Mouse (Mus musculus) hindbrain, postnatal 0 days (tissue): ENCODE data around the gene Uvrag. TPM values are rescaled to one million over a fixed set of nuclear protein-coding genes. Genes with fewer than 3 reads are reported as not detected.

Experiments used
- ATAC-seq: fragments of 200-750 bp; cut with Nextera tagmentation; 2 replicates; pipeline ENCODE4 v1.8.0; 2017; ENCODE audit warnings: mild to moderate bottlenecking, moderate TSS enrichment, moderate library complexity
- DNase-seq: peaks from one replicate; pipeline ENCODE4 v3.0.0-alpha.2; 2015; ENCODE audit warnings: low spot score
- H3K27ac ChIP-seq: fragments of 300-500 bp; sonication (generic); 2 replicates; pipeline ENCODE4 v1.5.1; 2014; ENCODE audit warnings: mild to moderate bottlenecking
- H3K27me3 ChIP-seq: fragments of 300-500 bp; sonication (generic); 2 replicates; pipeline ENCODE4 v1.6.1; 2014; ENCODE audit warnings: low read length, mixed read lengths; ENCODE audit not compliant: insufficient read depth
- H3K36me3 ChIP-seq: fragments of 300-500 bp; sonication (generic); 2 replicates; pipeline ENCODE4 v1.6.1; 2014; ENCODE audit warnings: low read length, mixed read lengths; ENCODE audit not compliant: insufficient read depth
- H3K4me1 ChIP-seq: fragments of 300-500 bp; sonication (generic); 2 replicates; pipeline ENCODE4 v1.6.1; 2014; ENCODE audit warnings: antibody characterized with exemption, low read length, mixed read lengths; ENCODE audit not compliant: insufficient read depth
- H3K4me2 ChIP-seq: fragments of 300-500 bp; sonication (generic); 2 replicates; pipeline ENCODE4 v1.6.1; 2014; ENCODE audit warnings: low read depth, mild to moderate bottlenecking, low read length, moderate library complexity, mixed read lengths
- H3K4me3 ChIP-seq: fragments of 300-500 bp; sonication (generic); 2 replicates; pipeline ENCODE4 v1.5.1; 2014; ENCODE audit warnings: low read length
- H3K9ac ChIP-seq: fragments of 300-500 bp; sonication (generic); replicated peaks from 2 replicates; pipeline ENCODE4 v1.6.1; 2014; ENCODE audit warnings: mild to moderate bottlenecking, low read length, moderate library complexity, mixed read lengths
- H3K9me3 ChIP-seq: fragments of 300-500 bp; sonication (generic); 2 replicates; pipeline ENCODE4 v1.6.1; 2016; ENCODE audit warnings: low read length, mixed read lengths
- CTCF ChIP-seq: IDR thresholded peaks from 2 replicates; pipeline ENCODE4 v1.5.1; 2016; ENCODE audit warnings: antibody characterized with exemption, control low read depth, low read depth
- WGBS: fragments of 180-500 bp; shearing (Covaris S2); extraction: QIAGEN DNeasy Blood & Tissue Kit; methylation state at CpG from one replicate; pipeline ENCODE4 v1.1.7; 2014; 5-methylcytosine and 5-hydroxymethylcytosine counted together
- polyA plus RNA-seq: library from polyadenylated mRNA; unstranded; fragments of >200 nt; fragmentation: Nextera tagmentation; extraction: Ambion mirVana; gene quantifications from 2 replicates; pipeline ENCODE4 v1.2.1, GENCODE M21; 2015
- total RNA-seq: library from RNA; depleted of rRNA; stranded (reverse); fragments of >200 nt; gene quantifications from 2 replicates; pipeline ENCODE4 v1.2.3, GENCODE M21; 2014

Gene Uvrag
- total and polyA plus RNA-seq, 2 experiments from 2014 or later, result 16.5 to 36.7 TPM

DNA sequence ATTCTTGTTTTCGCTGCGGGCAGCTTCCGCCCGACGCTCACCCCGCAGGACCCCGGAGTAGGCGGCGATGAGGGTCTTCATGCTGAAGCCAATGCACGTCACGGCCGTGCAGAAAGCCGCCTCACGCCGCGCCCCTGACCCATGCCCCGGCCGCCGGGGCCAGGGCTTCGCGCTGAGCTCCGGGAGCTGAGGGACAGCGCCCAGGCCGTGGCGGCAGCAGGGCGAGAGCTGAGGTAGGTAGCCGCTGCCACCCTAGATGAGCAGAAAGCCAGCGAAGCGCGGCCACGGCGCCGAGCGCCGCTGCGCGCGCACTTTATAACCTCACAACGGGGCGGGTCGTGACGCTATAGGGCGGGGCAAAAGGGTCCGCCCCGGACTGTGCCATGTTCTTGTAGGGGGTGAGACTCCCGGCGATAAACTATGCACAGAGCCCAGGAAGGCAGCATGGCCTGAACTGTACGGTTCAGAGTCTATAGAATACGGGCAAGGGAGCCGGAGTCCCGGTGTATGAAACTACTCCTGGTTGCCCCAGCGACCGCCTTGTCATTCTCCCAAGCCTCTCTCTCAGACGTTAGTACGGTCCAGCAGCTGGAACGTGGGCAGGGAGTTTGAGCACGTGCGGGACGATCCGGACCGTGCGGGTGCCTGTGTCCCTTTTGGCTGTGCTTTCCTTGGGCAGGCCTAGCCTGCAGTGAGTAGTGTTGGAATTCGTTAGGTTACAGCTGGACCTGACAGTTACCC lies 41.7 kb upstream of the Uvrag start, which contains the start of gene Dgat2:
Dgat2 (minus strand) TSS at position 288 of the 741 bp plus-strand sequence.
- WGBS, result under 1% methylated on average over 63 of the region's 63 CpGs
- no peaks in the 10 kb centered on the region for H3K27me3 ChIP-seq

DNA sequence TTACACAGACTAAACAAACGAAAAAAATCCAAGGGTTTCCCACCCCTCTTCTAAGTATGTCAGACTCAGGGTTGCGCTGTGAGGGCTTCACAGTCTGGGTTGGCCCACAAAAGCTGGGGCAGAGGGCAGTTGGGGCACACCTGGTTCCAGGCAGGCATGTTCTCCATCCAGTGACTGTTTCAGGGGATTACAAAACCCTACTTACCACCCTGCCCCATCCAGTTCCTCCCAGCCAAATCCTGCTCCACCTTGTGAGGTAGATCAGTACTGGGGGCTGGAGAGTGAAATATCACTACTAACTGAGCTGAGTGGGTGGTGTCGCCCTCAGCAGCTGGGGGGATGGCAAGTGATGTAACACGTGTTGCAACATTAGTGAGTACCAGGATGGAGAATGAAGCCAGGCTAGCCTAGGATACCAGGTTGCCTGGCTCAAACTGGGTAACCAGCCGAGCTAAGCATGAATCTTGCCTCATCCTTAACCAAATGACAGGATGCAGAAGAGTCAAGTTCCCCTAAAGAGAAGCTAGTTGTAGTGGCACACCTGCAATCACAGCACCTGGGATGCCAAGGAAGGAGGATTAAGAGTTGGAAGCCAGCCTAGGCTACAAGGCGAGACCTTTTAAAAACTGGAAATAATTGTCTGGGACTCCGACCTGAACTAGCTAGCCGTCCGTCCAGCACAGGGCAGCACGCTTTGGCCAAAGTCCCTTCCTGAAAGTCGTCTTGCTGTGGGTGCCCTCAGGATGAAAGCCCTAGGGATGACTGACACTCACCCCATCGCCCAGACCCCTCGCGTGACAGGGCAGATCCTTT lies 40.9 kb upstream of the Uvrag start:
- DNase-seq, result peak; percentile 13
- no peaks in the 10 kb centered on the region for H3K9me3 ChIP-seq
- H3K4me3 ChIP-seq, result peak overlapping the region; percentile 73
- H3K9ac ChIP-seq, result peak overlapping the region; percentile 72
- peak overlapping the region; percentile 81 for H3K4me2 ChIP-seq
- 16% methylated on average over 14 of the region's 14 CpGs for WGBS
- peak; percentile 6; the same call in 1 of the 2 replicates for ATAC-seq
- no peak for TF ChIP-seq CTCF
- H3K27me3 ChIP-seq, result no peaks in the 10 kb centered on the region
- peak overlapping the region; percentile 80 for H3K27ac ChIP-seq
- H3K4me1 ChIP-seq, result 0 out of 2 replicates have a peak, but pooled peaks cover 4% of the 10 kb centered on the region
- H3K36me3 ChIP-seq, result no peaks in the 10 kb centered on the region

More for the DNA sequence above, 41.7 kb upstream of the Uvrag start, which contains the start of gene Dgat2:
- Histone ChIP-seq H3K4me1 (0 out of 2 replicates have a peak, but pooled peaks cover 4% of the 10 kb centered on the region), H3K36me3 (no peaks in the 10 kb centered on the region), H3K9ac (peak within 1 kb of the TSS; percentile 72), H3K4me2 (peak within 1 kb of the TSS; percentile 81), H3K9me3 (no peaks in the 10 kb centered on the region), H3K4me3 (peak within 1 kb of the TSS; percentile 73), H3K27ac (peak within 1 kb of the TSS; percentile 80)
- ATAC-seq (peak; percentile 95), DNase-seq (peak; percentile 94)
- TF ChIP-seq CTCF, result no peak

DNA sequence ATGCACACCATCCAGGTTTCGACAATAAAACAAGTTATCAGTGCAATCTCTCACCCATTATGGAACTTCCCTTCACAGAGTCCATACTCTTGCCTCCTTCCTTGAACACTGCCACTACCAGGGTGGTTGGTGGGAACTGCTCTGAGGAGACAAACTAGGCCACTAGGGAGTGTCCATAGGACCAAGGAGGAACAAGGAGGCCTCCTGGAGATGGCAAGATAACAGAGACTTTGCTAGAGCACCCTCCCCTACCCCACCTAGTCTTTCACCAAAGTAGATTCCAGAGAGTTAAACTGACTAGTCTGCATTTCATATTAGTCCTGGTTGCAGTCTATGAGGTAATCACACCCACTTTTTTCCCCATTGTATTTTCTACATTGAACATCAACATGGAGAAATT lies 39.2 kb upstream of the Uvrag start:
- Histone ChIP-seq H3K36me3 (no peaks in the 10 kb centered on the region), H3K9me3 (no peaks in the 10 kb centered on the region), H3K27ac (no peak overlapping the region), H3K4me2 (no peak overlapping the region), H3K4me1 (0 out of 2 replicates have a peak, but pooled peaks cover 4% of the 10 kb centered on the region), H3K9ac (no peak overlapping the region), H3K4me3 (no peak overlapping the region), H3K27me3 (no peaks in the 10 kb centered on the region)
- no peak for TF ChIP-seq CTCF
- WGBS, result 95% methylated on average over 1 of the region's 1 CpGs
- ATAC-seq (no peak), DNase-seq (no peak)

DNA sequence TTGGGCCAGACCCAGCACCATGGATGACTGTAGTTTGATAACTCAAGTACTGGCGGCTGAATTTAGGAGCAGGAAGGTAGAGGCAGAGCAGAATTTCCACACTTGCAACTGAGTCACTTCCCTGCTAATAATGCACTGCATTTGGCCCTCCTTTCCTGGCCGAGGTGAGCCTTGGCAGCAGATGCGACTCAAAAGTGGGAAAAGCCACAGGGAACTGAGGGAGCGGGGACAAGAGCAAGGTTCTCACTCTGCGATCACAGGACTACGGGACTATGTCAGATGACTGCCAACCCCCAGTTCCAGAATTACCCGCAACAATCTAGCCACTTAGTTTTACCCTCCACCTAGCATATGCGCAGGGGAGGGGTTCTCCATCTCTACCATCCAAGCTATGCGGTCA lies 38.3 kb upstream of the Uvrag start:
- H3K27me3 ChIP-seq, result no peaks in the 10 kb centered on the region
- TF ChIP-seq CTCF, result no peak
- DNase-seq, result no peak
- H3K9me3 ChIP-seq, result no peaks in the 10 kb centered on the region
- H3K36me3 ChIP-seq, result no peaks in the 10 kb centered on the region
- WGBS, result 90% methylated on average over 9 of the region's 9 CpGs
- no peak overlapping the region for H3K9ac ChIP-seq
- H3K27ac ChIP-seq, result no peak overlapping the region
- no peak overlapping the region for H3K4me2 ChIP-seq
- ATAC-seq, result no peak
- 0 out of 2 replicates have a peak, but pooled peaks cover 4% of the 10 kb centered on the region for H3K4me1 ChIP-seq
- H3K4me3 ChIP-seq, result no peak overlapping the region

DNA sequence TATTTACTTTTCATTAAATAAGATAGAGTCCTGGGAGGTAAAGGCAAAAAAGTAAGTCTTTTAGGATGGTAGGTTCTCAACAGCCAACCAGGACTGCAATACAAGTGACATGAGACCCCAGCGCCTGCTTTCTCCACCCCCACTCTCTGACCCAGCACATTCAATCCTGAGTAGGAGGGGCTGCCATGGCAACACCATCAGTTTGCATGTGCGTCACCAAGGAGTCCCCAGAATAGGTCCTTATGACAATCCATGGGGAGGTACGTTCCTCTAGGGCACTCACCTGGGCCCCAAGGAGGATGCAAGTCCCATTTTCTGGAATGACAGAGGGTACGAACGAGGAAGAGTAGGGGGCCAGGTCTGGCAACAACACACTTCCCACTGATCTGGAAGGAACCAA lies 36.4 kb upstream of the Uvrag start:
- Histone ChIP-seq H3K36me3 (no peaks in the 10 kb centered on the region), H3K27ac (no peak overlapping the region), H3K4me3 (no peak overlapping the region), H3K4me2 (no peak overlapping the region), H3K9me3 (no peaks in the 10 kb centered on the region), H3K27me3 (no peaks in the 10 kb centered on the region), H3K4me1 (0 out of 2 replicates have a peak, but pooled peaks cover 4% of the 10 kb centered on the region), H3K9ac (no peak overlapping the region)
- DNase-seq, result no peak
- no peak for TF ChIP-seq CTCF
- no peak for ATAC-seq
- 60% methylated on average over 5 of the region's 5 CpGs for WGBS

DNA sequence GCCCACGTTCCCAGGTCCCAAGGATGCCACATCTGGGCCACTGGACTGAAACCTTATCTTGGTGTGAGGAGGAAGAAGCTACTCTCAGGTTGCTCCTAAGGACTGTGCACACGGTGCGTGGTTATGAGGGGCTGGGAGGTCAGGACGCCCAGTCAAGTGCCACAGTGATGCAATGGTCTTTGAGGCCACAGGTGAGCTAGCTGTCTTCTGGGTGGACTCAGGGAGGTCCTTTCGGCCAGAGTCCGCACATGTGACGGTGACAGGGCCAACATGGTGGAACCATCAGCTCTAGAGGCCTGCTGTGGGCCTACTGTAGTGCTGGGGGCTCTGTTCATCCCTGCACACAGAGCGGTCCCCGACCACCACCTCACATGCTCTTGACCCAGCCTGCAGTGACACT lies 34.7 kb upstream of the Uvrag start:
- Histone ChIP-seq H3K27me3 (no peaks in the 10 kb centered on the region), H3K27ac (no peak overlapping the region), H3K4me3 (no peak overlapping the region), H3K36me3 (no peaks in the 10 kb centered on the region), H3K9ac (no peak overlapping the region), H3K4me1 (0 out of 2 replicates have a peak, but pooled peaks cover 2% of the 10 kb centered on the region), H3K9me3 (no peaks in the 10 kb centered on the region), H3K4me2 (no peak overlapping the region)
- DNase-seq (no peak), ATAC-seq (no peak)
- no peak for TF ChIP-seq CTCF
- 96% methylated on average over 9 of the region's 9 CpGs for WGBS
